ENCODE assay signal across 23 mouse cellular contexts in genomic region chr9:108970623-108971022, GRCm38 (mm10). TPM values are rescaled to one million over a fixed set of nuclear protein-coding genes. Genes with fewer than 3 reads are reported as not detected.
"Had no signal": no experiment of that assay in that cellular context is flagged by ENCODE, and none has a peak within 500 bp of the region (broad histone marks: within the 10 kb centered on the region; RNA-seq: fewer than 3 reads in every experiment).

No protein-coding gene starts in this region.

- H3K9me3 ChIP-seq: liver, embryonic 15.5 days; lung, embryonic 15.5 days; midbrain, embryonic 12.5 days; midbrain, embryonic 15.5 days; neural tube, embryonic 12.5 days had no signal

- H3K9ac ChIP-seq: liver, embryonic 15.5 days; liver, postnatal 0 days; lung, embryonic 15.5 days; midbrain, embryonic 12.5 days; midbrain, embryonic 15.5 days; neural tube, embryonic 12.5 days had no signal

- ATAC-seq: liver, postnatal 0 days; lung, postnatal 0 days; midbrain, embryonic 15.5 days had no signal

- H3K27me3 ChIP-seq: liver, embryonic 15.5 days; lung, embryonic 15.5 days; midbrain, embryonic 12.5 days; midbrain, embryonic 15.5 days; neural tube, embryonic 12.5 days had no signal

- H3K4me2 ChIP-seq: liver, embryonic 15.5 days; lung, embryonic 15.5 days; midbrain, embryonic 12.5 days; midbrain, embryonic 15.5 days; neural tube, embryonic 12.5 days had no signal

- H3K4me3 ChIP-seq: liver, embryonic 15.5 days; lung, embryonic 15.5 days; midbrain, embryonic 12.5 days; midbrain, embryonic 15.5 days; neural tube, embryonic 12.5 days had no signal

- H3K36me3 ChIP-seq: liver, embryonic 15.5 days; lung, embryonic 15.5 days; midbrain, embryonic 12.5 days; midbrain, embryonic 15.5 days; neural tube, embryonic 12.5 days had no signal

- H3K4me1 ChIP-seq: liver, embryonic 15.5 days; lung, embryonic 15.5 days; midbrain, embryonic 12.5 days; midbrain, embryonic 15.5 days; neural tube, embryonic 12.5 days had no signal

- DNase-seq: liver, postnatal 0 days; lung, adult 2 months; lung, postnatal 14 days; lung, postnatal 36 days; right cerebral cortex, postnatal 14 days; spleen, adult 18-20 months; thymus, adult 18-20 months; thymus, postnatal 14 days; thymus, postnatal 36 days had no signal

- H3K27ac ChIP-seq: liver, embryonic 15.5 days; lung, embryonic 15.5 days; macrophage; midbrain, embryonic 12.5 days; midbrain, embryonic 15.5 days; neural tube, embryonic 12.5 days had no signal

RNA-seq across cellular contexts. Expression of gene Ucn2, which starts 15.2 kb away (rescaled TPM):
- total RNA-seq: megakaryocyte, adult 5-6 weeks; midbrain, postnatal 0 days; monocyte, adult 5-6 weeks; neutrophil, adult 5-6 weeks had no signal
- polyA plus RNA-seq: liver, postnatal 0 days; lung, embryonic 15.5 days; lung, postnatal 0 days; macrophage; midbrain, embryonic 12.5 days; midbrain, embryonic 15.5 days; midbrain, postnatal 0 days; neural tube, embryonic 12.5 days; stomach, embryonic 14.5 days; thymus, postnatal 0 days had no signal

RNA-seq across cellular contexts. Expression of gene Tmem89, which starts 56.2 kb away (rescaled TPM):
- total RNA-seq: monocyte, adult 5-6 weeks; neutrophil, adult 5-6 weeks had no signal
- polyA plus RNA-seq: liver, embryonic 15.5 days; liver, postnatal 0 days; macrophage; midbrain, embryonic 12.5 days; neural tube, embryonic 12.5 days; neural tube, embryonic 14.5 days; stomach, embryonic 14.5 days; thymus, postnatal 0 days had no signal
